Mouse (Mus musculus) forebrain, embryonic 13.5 days (tissue): ENCODE measurements around the gene Vav3. TPM values are rescaled to one million over a fixed set of nuclear protein-coding genes. Genes with fewer than 3 reads are reported as not detected.

Experiments
- ATAC-seq: fragments of 200-750 bp; cut with Nextera tagmentation; 2 replicates; pipeline ENCODE4 v1.8.0; 2017
- H3K27ac ChIP-seq: fragments of 300-500 bp; sonication (generic); 2 replicates; pipeline ENCODE4 v1.5.1; 2015; ENCODE audit warnings: inconsistent platforms, mild to moderate bottlenecking, moderate library complexity
- H3K27me3 ChIP-seq: fragments of 300-500 bp; sonication (generic); 2 replicates; pipeline ENCODE4 v1.6.1; 2015; ENCODE audit warnings: mild to moderate bottlenecking, inconsistent platforms
- H3K36me3 ChIP-seq: fragments of 300-500 bp; sonication (generic); 2 replicates; pipeline ENCODE4 v1.6.1; 2015; ENCODE audit warnings: mild to moderate bottlenecking, inconsistent platforms; ENCODE audit not compliant: poor library complexity, severe bottlenecking
- H3K4me1 ChIP-seq: fragments of 300-500 bp; sonication (generic); 2 replicates; pipeline ENCODE4 v1.6.1; 2015; ENCODE audit warnings: inconsistent platforms
- H3K4me2 ChIP-seq: fragments of 300-500 bp; sonication (generic); 2 replicates; pipeline ENCODE4 v1.6.1; 2015; ENCODE audit warnings: inconsistent platforms, mild to moderate bottlenecking, moderate library complexity
- H3K4me3 ChIP-seq: fragments of 300-500 bp; sonication (generic); 2 replicates; pipeline ENCODE4 v1.5.1; 2015; ENCODE audit warnings: mild to moderate bottlenecking, inconsistent platforms
- H3K9ac ChIP-seq: fragments of 300-500 bp; sonication (generic); 2 replicates; pipeline ENCODE4 v1.6.1; 2015; ENCODE audit warnings: mild to moderate bottlenecking, inconsistent platforms
- H3K9me3 ChIP-seq: fragments of 300-500 bp; sonication (generic); replicated peaks from 2 replicates; pipeline ENCODE4 v1.6.1; 2016; ENCODE audit warnings: inconsistent platforms
- WGBS: fragments of 180-500 bp; shearing (Covaris S2); methylation state at CpG from one replicate; pipeline ENCODE4 v1.1.7; 2015; 5-methylcytosine and 5-hydroxymethylcytosine counted together
- polyA plus RNA-seq: library from polyadenylated mRNA; unstranded; fragments of >200 nt; fragmentation: Nextera tagmentation; extraction: Ambion mirVana; gene quantifications from 2 replicates; pipeline ENCODE4 v1.2.1, GENCODE M21; 2015

The Vav3 gene
- polyA plus RNA-seq, 1 experiment from 2014 or later, result 10.1 TPM

GRCm38 (mm10) chr3:109456340-109456739, 115.9 kb downstream of the Vav3 start:
- Histone ChIP-seq H3K27me3 (no peaks in the 10 kb centered on the region), H3K4me3 (no peak overlapping the region), H3K4me2 (no peak overlapping the region), H3K4me1 (no peaks in the 10 kb centered on the region), H3K27ac (no peak overlapping the region), H3K36me3 (no peaks in the 10 kb centered on the region), H3K9me3 (no peaks in the 10 kb centered on the region), H3K9ac (no peak overlapping the region)
- ATAC-seq, result no peak
- WGBS, result 88% methylated on average over 1 of the region's 1 CpGs

GRCm38 (mm10) chr3:109463684-109464083, 123.2 kb downstream of the Vav3 start:
- H3K9ac ChIP-seq, result no peak overlapping the region
- H3K4me2 ChIP-seq, result no peak overlapping the region
- no peaks in the 10 kb centered on the region for H3K9me3 ChIP-seq
- H3K4me1 ChIP-seq, result no peaks in the 10 kb centered on the region
- no peak for ATAC-seq
- WGBS, result 69% methylated on average over 6 of the region's 6 CpGs
- H3K36me3 ChIP-seq, result no peaks in the 10 kb centered on the region
- no peaks in the 10 kb centered on the region for H3K27me3 ChIP-seq
- H3K4me3 ChIP-seq, result no peak overlapping the region
- no peak overlapping the region for H3K27ac ChIP-seq

- WGBS, result 88% methylated on average over 8 of the region's 8 CpGs
- no peaks in the 10 kb centered on the region for H3K9me3 ChIP-seq
- no peak for ATAC-seq
- H3K27me3 ChIP-seq, result no peaks in the 10 kb centered on the region
- no peak overlapping the region for H3K9ac ChIP-seq
- H3K4me2 ChIP-seq, result no peak overlapping the region
- H3K27ac ChIP-seq, result no peak overlapping the region
- H3K4me1 ChIP-seq, result no peaks in the 10 kb centered on the region
- H3K4me3 ChIP-seq, result no peak overlapping the region
- no peaks in the 10 kb centered on the region for H3K36me3 ChIP-seq
Observed at GRCm38 (mm10) chr3:109464600-109464999, 124.1 kb downstream of the Vav3 start.

- Histone ChIP-seq H3K9me3 (no peaks in the 10 kb centered on the region), H3K36me3 (no peaks in the 10 kb centered on the region), H3K27me3 (no peaks in the 10 kb centered on the region), H3K4me1 (no peaks in the 10 kb centered on the region), H3K27ac (no peak overlapping the region), H3K4me2 (no peak overlapping the region), H3K4me3 (no peak overlapping the region), H3K9ac (no peak overlapping the region)
- ATAC-seq, result no peak
Observed at GRCm38 (mm10) chr3:109466541-109466940, 126.1 kb downstream of the Vav3 start.

- no peaks in the 10 kb centered on the region for H3K4me1 ChIP-seq
Observed at GRCm38 (mm10) chr3:109467288-109467687, 126.8 kb downstream of the Vav3 start.

GRCm38 (mm10) chr3:109469465-109469864, 129.0 kb downstream of the Vav3 start:
- H3K36me3 ChIP-seq, result no peaks in the 10 kb centered on the region
- 60% methylated on average over 3 of the region's 3 CpGs for WGBS
- ATAC-seq, result no peak

More at GRCm38 (mm10) chr3:109467288-109467687, 126.8 kb downstream of the Vav3 start:
- ATAC-seq, result no peak
- no peak overlapping the region for H3K4me3 ChIP-seq
- H3K27ac ChIP-seq, result no peak overlapping the region
- no peak overlapping the region for H3K4me2 ChIP-seq
- H3K27me3 ChIP-seq, result no peaks in the 10 kb centered on the region
- H3K9me3 ChIP-seq, result no peaks in the 10 kb centered on the region
- H3K36me3 ChIP-seq, result no peaks in the 10 kb centered on the region
- WGBS, result 81% methylated on average over 4 of the region's 4 CpGs
- no peak overlapping the region for H3K9ac ChIP-seq

GRCm38 (mm10) chr3:109470651-109471255, 130.3 kb downstream of the Vav3 start:
- Histone ChIP-seq H3K9ac (no peak overlapping the region), H3K27me3 (no peaks in the 10 kb centered on the region), H3K4me2 (no peak overlapping the region), H3K4me3 (no peak overlapping the region), H3K36me3 (no peaks in the 10 kb centered on the region), H3K4me1 (no peaks in the 10 kb centered on the region), H3K9me3 (no peaks in the 10 kb centered on the region), H3K27ac (no peak overlapping the region)
- WGBS, result 87% methylated on average over 1 of the region's 1 CpGs
- no peak for ATAC-seq

More at GRCm38 (mm10) chr3:109469465-109469864, 129.0 kb downstream of the Vav3 start:
- no peak overlapping the region for H3K27ac ChIP-seq
- H3K4me3 ChIP-seq, result no peak overlapping the region
- no peaks in the 10 kb centered on the region for H3K9me3 ChIP-seq
- no peak overlapping the region for H3K9ac ChIP-seq
- H3K4me1 ChIP-seq, result no peaks in the 10 kb centered on the region
- no peaks in the 10 kb centered on the region for H3K27me3 ChIP-seq
- H3K4me2 ChIP-seq, result no peak overlapping the region

GRCm38 (mm10) chr3:109476521-109476920, 136.1 kb downstream of the Vav3 start:
- Histone ChIP-seq H3K4me3 (no peak overlapping the region), H3K27ac (no peak overlapping the region), H3K27me3 (no peaks in the 10 kb centered on the region), H3K9me3 (no peaks in the 10 kb centered on the region), H3K4me2 (no peak overlapping the region), H3K36me3 (no peaks in the 10 kb centered on the region), H3K9ac (no peak overlapping the region), H3K4me1 (no peaks in the 10 kb centered on the region)
- no peak for ATAC-seq
- WGBS, result 80% methylated on average over 8 of the region's 8 CpGs

- Histone ChIP-seq H3K4me1 (no peaks in the 10 kb centered on the region), H3K4me3 (no peak overlapping the region), H3K36me3 (no peaks in the 10 kb centered on the region), H3K9ac (no peak overlapping the region), H3K9me3 (no peaks in the 10 kb centered on the region), H3K27ac (no peak overlapping the region), H3K4me2 (no peak overlapping the region), H3K27me3 (no peaks in the 10 kb centered on the region)
- WGBS, result 86% methylated on average over 4 of the region's 4 CpGs
- ATAC-seq, result no peak
Observed at GRCm38 (mm10) chr3:109478297-109478696, 137.8 kb downstream of the Vav3 start.

- no peak overlapping the region for H3K4me3 ChIP-seq
- H3K27me3 ChIP-seq, result no peaks in the 10 kb centered on the region
- H3K9me3 ChIP-seq, result no peaks in the 10 kb centered on the region
- no peak for ATAC-seq
- no peak overlapping the region for H3K9ac ChIP-seq
- H3K27ac ChIP-seq, result no peak overlapping the region
- WGBS, result 88% methylated on average over 2 of the region's 2 CpGs
- no peak overlapping the region for H3K4me2 ChIP-seq
- H3K36me3 ChIP-seq, result no peaks in the 10 kb centered on the region
- no peaks in the 10 kb centered on the region for H3K4me1 ChIP-seq
Observed at GRCm38 (mm10) chr3:109480625-109481024, 140.2 kb downstream of the Vav3 start.

- H3K9ac ChIP-seq, result no peak overlapping the region
- H3K36me3 ChIP-seq, result no peaks in the 10 kb centered on the region
- H3K4me1 ChIP-seq, result peaks cover 13% of the 10 kb centered on the region; the same call in 1 of the 2 replicates
- no peaks in the 10 kb centered on the region for H3K27me3 ChIP-seq
- no peak for ATAC-seq
- no peak overlapping the region for H3K4me3 ChIP-seq
- H3K27ac ChIP-seq, result no peak overlapping the region
- H3K9me3 ChIP-seq, result no peaks in the 10 kb centered on the region
- no peak overlapping the region for H3K4me2 ChIP-seq
- WGBS, result 82% methylated on average over 3 of the region's 3 CpGs
Observed at GRCm38 (mm10) chr3:109486786-109487185, 146.3 kb downstream of the Vav3 start.

- H3K4me1 ChIP-seq, result peaks cover 13% of the 10 kb centered on the region; the same call in 1 of the 2 replicates
- no peak overlapping the region for H3K4me2 ChIP-seq
- H3K4me3 ChIP-seq, result no peak overlapping the region
- H3K9ac ChIP-seq, result no peak overlapping the region
- no peaks in the 10 kb centered on the region for H3K9me3 ChIP-seq
- no peak for ATAC-seq
- no peaks in the 10 kb centered on the region for H3K27me3 ChIP-seq
- H3K27ac ChIP-seq, result no peak overlapping the region
- H3K36me3 ChIP-seq, result no peaks in the 10 kb centered on the region
- WGBS, result 92% methylated on average over 4 of the region's 4 CpGs
Observed at GRCm38 (mm10) chr3:109487823-109488222, 147.4 kb downstream of the Vav3 start.

GRCm38 (mm10) chr3:109488750-109489171, 148.3 kb downstream of the Vav3 start:
- Histone ChIP-seq H3K4me1 (peaks cover 13% of the 10 kb centered on the region; the same call in 1 of the 2 replicates), H3K27me3 (no peaks in the 10 kb centered on the region), H3K27ac (no peak overlapping the region; the same call in 1 of the 2 replicates), H3K4me3 (no peak overlapping the region), H3K4me2 (no peak overlapping the region), H3K9me3 (no peaks in the 10 kb centered on the region), H3K9ac (no peak overlapping the region), H3K36me3 (no peaks in the 10 kb centered on the region)
- 19% methylated on average over 4 of the region's 4 CpGs for WGBS
- ATAC-seq, result no peak
